In genomic region chr5:53002599-53003203, GRCm38 (mm10) we compare ENCODE assay signal across 10 mouse cellular contexts. TPM values are rescaled to one million over a fixed set of nuclear protein-coding genes. Genes with fewer than 3 reads are reported as not detected.
DNase-seq lines count a peak whose midpoint lies in the region; ATAC-seq lines count a peak whose summit lies in the region.
"Had no signal": no experiment of that assay in that cellular context is flagged by ENCODE, and none has a peak within 500 bp of the region (broad histone marks: within the 10 kb centered on the region; RNA-seq: fewer than 3 reads in every experiment).

No protein-coding gene starts in this region.

- no peak overlapping the region for H3K9ac ChIP-seq in midbrain, embryonic 14.5 days (replicated peaks; ENCODE audit: low read length)
- no peak overlapping the region for H3K9ac ChIP-seq in midbrain, embryonic 11.5 days (ENCODE audit: low read length)
- no peak overlapping the region for H3K9ac ChIP-seq in intestine, embryonic 15.5 days
- H3K9ac ChIP-seq: lung, embryonic 15.5 days had no signal

- DNase-seq in midbrain, embryonic 14.5 days = peak; percentile 15
- no peak for DNase-seq in midbrain, embryonic 11.5 days (ENCODE audit: low spot score, missing footprints)
- DNase-seq in cerebellum, adult 9-11 months = peak; percentile 75
- peak; percentile 41 to 78 for DNase-seq in frontal cortex, postnatal 36 days (ENCODE audit: low spot score in 2 of 2)
- peak; percentile 60 to 62 for DNase-seq in left cerebral cortex, postnatal 36 days (ENCODE audit: low spot score in 2 of 2)
- no peak for DNase-seq in adipocyte (ENCODE audit: low spot score)
- DNase-seq in embryo, embryonic 10.5 days (ENCODE audit: low spot score) = no peak
- DNase-seq: heart, adult 2 months had no signal

- no peaks in the 10 kb centered on the region for H3K36me3 ChIP-seq in midbrain, embryonic 14.5 days (ENCODE audit: control insufficient read depth, insufficient read depth, low read length)
- H3K36me3 ChIP-seq in midbrain, embryonic 11.5 days (ENCODE audit: control insufficient read depth, insufficient read depth, low read length) = no peaks in the 10 kb centered on the region
- H3K36me3 ChIP-seq in intestine, embryonic 15.5 days = no peaks in the 10 kb centered on the region
- H3K36me3 ChIP-seq: lung, embryonic 15.5 days had no signal

- no peaks in the 10 kb centered on the region for H3K9me3 ChIP-seq in midbrain, embryonic 14.5 days (ENCODE audit: control insufficient read depth, low read length)
- H3K9me3 ChIP-seq in midbrain, embryonic 11.5 days (ENCODE audit: control insufficient read depth, low read length) = no peaks in the 10 kb centered on the region
- no peaks in the 10 kb centered on the region for H3K9me3 ChIP-seq in intestine, embryonic 15.5 days
- H3K9me3 ChIP-seq: lung, embryonic 15.5 days had no signal

- no peak overlapping the region for H3K4me3 ChIP-seq in midbrain, embryonic 14.5 days (replicated peaks; ENCODE audit: low read depth, low read length)
- H3K4me3 ChIP-seq in midbrain, embryonic 11.5 days (ENCODE audit: low read depth, low read length) = no peak overlapping the region
- no peak overlapping the region for H3K4me3 ChIP-seq in intestine, embryonic 15.5 days (replicated peaks)
- H3K4me3 ChIP-seq: heart, adult 2 months; lung, embryonic 15.5 days had no signal

- H3K27me3 ChIP-seq in midbrain, embryonic 14.5 days (ENCODE audit: control insufficient read depth, insufficient read depth, low read length) = no peaks in the 10 kb centered on the region
- H3K27me3 ChIP-seq in midbrain, embryonic 11.5 days (ENCODE audit: control insufficient read depth, insufficient read depth, low read length) = no peaks in the 10 kb centered on the region
- no peaks in the 10 kb centered on the region for H3K27me3 ChIP-seq in intestine, embryonic 15.5 days (replicated peaks)
- H3K27me3 ChIP-seq: lung, embryonic 15.5 days had no signal

- H3K4me1 ChIP-seq in midbrain, embryonic 14.5 days (ENCODE audit: control insufficient read depth, insufficient read depth, low read length) = no peaks in the 10 kb centered on the region
- no peaks in the 10 kb centered on the region for H3K4me1 ChIP-seq in midbrain, embryonic 11.5 days (ENCODE audit: control insufficient read depth, insufficient read depth, low read length)
- H3K4me1 ChIP-seq in intestine, embryonic 15.5 days (replicated peaks) = no peaks in the 10 kb centered on the region
- H3K4me1 ChIP-seq: lung, embryonic 15.5 days had no signal

- intact Hi-C loops in left cerebral cortex, postnatal 36 days (cut with DNase I) = no loop called here

- 76% methylated on average over 8 of the region's 8 CpGs for WGBS in midbrain, embryonic 14.5 days
- WGBS in midbrain, embryonic 11.5 days = 87% methylated on average over 8 of the region's 8 CpGs
- WGBS in intestine, embryonic 15.5 days = 82% methylated on average over 8 of the region's 8 CpGs

- no peak overlapping the region for H3K27ac ChIP-seq in midbrain, embryonic 14.5 days (replicated peaks; ENCODE audit: low read depth, low read length)
- no peak overlapping the region for H3K27ac ChIP-seq in midbrain, embryonic 11.5 days (ENCODE audit: low read depth, low read length)
- H3K27ac ChIP-seq in intestine, embryonic 15.5 days = no peak overlapping the region
- H3K27ac ChIP-seq: heart, adult 2 months; lung, embryonic 15.5 days had no signal

- ATAC-seq in midbrain, embryonic 14.5 days (ENCODE audit: low FRiP score, low TSS enrichment) = peak; percentile 17; the same call in 1 of the 2 replicates
- ATAC-seq in midbrain, embryonic 11.5 days (ENCODE audit: low FRiP score) = no peak
- ATAC-seq in intestine, embryonic 15.5 days = no peak

- no peak overlapping the region for H3K4me2 ChIP-seq in midbrain, embryonic 14.5 days (ENCODE audit: low read length)
- H3K4me2 ChIP-seq in midbrain, embryonic 11.5 days = no peak overlapping the region
- no peak overlapping the region for H3K4me2 ChIP-seq in intestine, embryonic 15.5 days (replicated peaks)
- H3K4me2 ChIP-seq: lung, embryonic 15.5 days had no signal

RNA-seq across cellular contexts. Expression of gene Slc34a2, which starts 35.2 kb away (rescaled TPM):
- polyA plus RNA-seq in midbrain, embryonic 14.5 days (2014; fragmentation: Nextera tagmentation; extraction: Ambion mirVana) = not detected in 2 replicates
- not detected in 2 replicates for polyA plus RNA-seq in midbrain, embryonic 11.5 days (2014; fragmentation: Nextera tagmentation; extraction: Ambion mirVana)
- total RNA-seq in left cerebral cortex, postnatal 36 days (2021) = not detected
- 16.3 and 18.3 TPM in 2 replicates for polyA plus RNA-seq in intestine, embryonic 15.5 days (2015; fragmentation: Nextera tagmentation; extraction: Ambion mirVana)
- total RNA-seq: heart, adult 2 months had no signal

Comparison
In these comparisons a context has a peak if more than half of its experiments do, and no peak if none do; other contexts are left out.
1. DNase-seq: peak in midbrain, embryonic 14.5 days (single experiment), cerebellum, adult 9-11 months (single experiment), frontal cortex, postnatal 36 days (2 of 2) and left cerebral cortex, postnatal 36 days (2 of 2); none in midbrain, embryonic 11.5 days (single experiment), adipocyte (single experiment) and embryo, embryonic 10.5 days (single experiment).
2. RNA of gene Slc34a2, which starts 35.2 kb away (polyA plus RNA-seq): 16.3 to 18.3 TPM in intestine, embryonic 15.5 days; not detected in midbrain, embryonic 14.5 days and not detected in midbrain, embryonic 11.5 days; every median in the first group is over 10 times any median in the second.